Mouse (Mus musculus) liver, embryonic 14.5 days (tissue): ENCODE results near the gene Jade2.

Experiments used
- CTCF ChIP-seq: IDR thresholded peaks from 2 replicates; pipeline ENCODE4 v1.5.1; 2016; ENCODE audit warnings: antibody characterized with exemption, low read depth, control low read depth
- EP300 ChIP-seq: IDR thresholded peaks from 2 replicates; pipeline ENCODE4 v1.6.1; 2016; ENCODE audit warnings: antibody characterized with exemption, low read depth

GRCm38 (mm10) chr11:51847902-51848301, 9.6 kb downstream of the Jade2 start:
- TF ChIP-seq EP300 (peak; percentile 58), CTCF (no peak)
